Mouse (Mus musculus): ENCODE measurements around the gene Ccdc194. TPM values are rescaled to one million over a fixed set of nuclear protein-coding genes. Genes with fewer than 3 reads are reported as not detected.

Gene Ccdc194
- polyA plus RNA-seq, 1 experiment, result 0.04 TPM

DNA sequence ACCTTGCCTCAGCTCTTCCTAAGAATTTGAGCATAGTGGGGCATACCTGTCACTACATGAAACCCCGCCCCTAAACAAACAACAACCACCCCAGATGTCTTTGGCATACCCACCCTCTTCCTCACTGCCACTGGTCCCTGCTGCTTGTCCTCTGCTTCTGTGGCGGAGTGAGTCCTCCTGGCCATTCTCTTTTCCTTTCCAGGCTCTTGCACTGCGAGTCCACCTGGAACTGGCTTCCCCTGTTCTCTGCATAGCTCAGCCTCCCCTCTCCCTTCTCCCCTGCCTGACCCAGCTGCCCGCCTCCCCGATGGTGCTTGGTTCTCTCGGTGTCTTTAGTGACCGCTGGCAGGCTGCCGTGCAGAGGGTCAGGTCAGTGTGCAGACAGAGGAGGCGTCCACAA, 18.2 kb upstream of the Ccdc194 start:
- Histone ChIP-seq H3K36me3 (ENCODE audit: control insufficient read depth, insufficient read depth) (no peaks in the 10 kb centered on the region), H3K27me3 (ENCODE audit: control insufficient read depth, insufficient read depth, insufficient read length) (no peaks in the 10 kb centered on the region), H3K4me2 (ENCODE audit: low read depth) (peak overlapping the region; percentile 66), H3K79me2 (ENCODE audit: control insufficient read depth, insufficient read depth) (no peaks in the 10 kb centered on the region), H3ac (ENCODE audit: control insufficient read depth, insufficient read length) (peak overlapping the region; percentile 29), H3K4me3 (peak overlapping the region; percentile 43)
- TF ChIP-seq POLR2AphosphoS2 (IDR thresholded peaks at IDR 0.05; ENCODE audit: insufficient read length, low read depth) (no peak), USF1 (IDR thresholded peaks at IDR 0.05; ENCODE audit: low read depth) (no peak), CEBPB (IDR thresholded peaks at IDR 0.05; ENCODE audit: insufficient read depth, poor library complexity, severe bottlenecking) (no peak), TCF3 (IDR thresholded peaks at IDR 0.05; ENCODE audit: insufficient read length, low read depth) (no peak)

DNA sequence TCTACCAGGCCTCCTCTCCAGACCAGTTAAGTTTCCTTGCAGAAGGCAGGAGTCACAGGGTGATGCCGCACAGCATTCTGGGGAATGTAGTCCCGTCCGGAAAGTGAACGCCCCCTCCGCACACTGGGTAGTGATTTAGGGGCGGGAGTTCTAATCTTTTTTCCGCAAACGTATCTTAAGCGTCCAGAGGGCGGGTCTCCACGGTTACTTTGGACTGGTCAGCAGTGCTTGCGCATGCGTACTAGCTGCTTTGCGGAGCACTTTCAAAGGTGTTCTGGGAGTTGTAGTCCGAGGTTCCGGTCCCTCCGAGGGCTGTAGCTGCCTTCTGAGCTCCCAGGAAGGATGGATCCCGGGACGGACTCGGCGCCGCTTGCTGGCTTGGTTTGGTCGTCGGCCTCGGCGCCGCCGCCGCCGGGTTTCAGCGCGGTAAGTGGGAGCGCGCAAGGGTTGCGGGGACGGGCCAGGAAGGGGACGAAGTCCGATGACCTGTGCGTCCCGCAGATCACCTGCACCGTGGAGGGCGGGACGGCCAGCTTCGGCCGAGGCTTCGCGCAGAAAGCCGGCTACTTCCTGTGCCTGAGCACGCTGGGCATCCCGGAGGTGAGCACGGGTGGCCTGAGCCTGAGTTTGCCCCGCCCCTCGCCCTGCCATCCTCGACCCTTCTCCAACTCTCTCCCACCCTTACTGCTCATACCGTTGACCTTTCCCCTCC, 17.3 kb upstream of the Ccdc194 start, which contains the start of gene Mvb12a:
TSS of gene Mvb12a (plus strand) at position 291 of the 712 bp plus-strand sequence.
- Histone ChIP-seq H3K79me2 (ENCODE audit: control insufficient read depth, insufficient read depth) (no peaks in the 10 kb centered on the region), H3K27me3 (ENCODE audit: control insufficient read depth, insufficient read depth, insufficient read length) (no peaks in the 10 kb centered on the region), H3K4me2 (ENCODE audit: low read depth) (peak within 1 kb of the TSS; percentile 66), H3K4me3 (peak within 1 kb of the TSS; percentile 43), H3K36me3 (ENCODE audit: control insufficient read depth, insufficient read depth) (no peaks in the 10 kb centered on the region), H3ac (ENCODE audit: control insufficient read depth, insufficient read length) (peak within 1 kb of the TSS; percentile 29)
- peak; percentile 29 for TF ChIP-seq POLR2A (IDR thresholded peaks at IDR 0.05; ENCODE audit: insufficient read length, low read depth)
- peak; percentile 64 for TF ChIP-seq USF1 (IDR thresholded peaks at IDR 0.05; ENCODE audit: low read depth)
- no peak for TF ChIP-seq E2F4 (IDR thresholded peaks at IDR 0.05; ENCODE audit: insufficient read depth)
- no peak for TF ChIP-seq MAX (IDR thresholded peaks at IDR 0.05; ENCODE audit: low read depth)

DNA sequence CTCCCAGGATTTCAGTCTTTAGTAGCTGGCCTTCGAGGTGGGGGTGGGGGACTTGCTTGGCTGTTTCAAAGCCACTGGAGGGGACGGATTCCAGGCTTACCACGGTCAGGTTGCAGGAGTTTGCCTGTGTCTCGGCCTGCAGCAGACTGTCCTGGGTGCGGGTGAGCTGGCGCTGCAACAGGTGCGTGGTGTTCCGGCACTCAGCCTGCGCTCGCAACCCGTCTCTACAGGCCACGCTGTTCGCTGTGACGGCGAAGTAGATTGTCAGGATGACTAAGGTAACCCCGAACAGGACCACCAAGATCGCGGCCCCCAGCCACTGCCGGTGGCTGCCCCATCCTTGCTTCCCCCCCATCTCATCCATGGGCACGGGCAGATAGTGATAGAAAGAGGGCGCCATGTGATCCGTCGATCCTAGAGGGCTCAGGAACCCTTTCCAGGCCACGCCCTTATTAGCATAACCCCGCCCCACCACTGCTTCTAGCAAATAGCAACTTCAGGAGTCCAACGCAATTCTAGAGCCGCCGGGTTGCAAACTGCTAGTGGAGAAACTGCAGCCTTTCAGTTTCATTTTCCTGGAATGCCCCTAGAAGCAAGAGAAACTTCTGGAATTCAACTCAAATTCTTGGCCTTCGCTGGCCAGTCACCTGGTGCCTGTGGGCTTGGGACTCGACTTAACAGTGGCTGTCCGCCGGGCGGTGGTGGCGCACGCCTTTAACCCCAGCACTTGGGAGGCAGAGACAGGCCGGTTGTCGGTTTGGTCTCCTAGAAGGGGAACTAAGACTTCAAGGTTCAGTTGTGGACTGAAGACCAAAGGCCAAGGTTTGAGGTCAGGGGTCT, 11.7 kb upstream of the Ccdc194 start, which contains the start of gene Bst2:
TSS of gene Bst2 (minus strand) at position 429 of the 840 bp plus-strand sequence.
- H3K27me3 ChIP-seq (ENCODE audit: control insufficient read depth, insufficient read depth, insufficient read length), result no peaks in the 10 kb centered on the region
- H3ac ChIP-seq (ENCODE audit: control insufficient read depth, insufficient read length), result peak within 1 kb of the TSS; percentile 16
- H3K79me2 ChIP-seq (ENCODE audit: control insufficient read depth, insufficient read depth), result no peaks in the 10 kb centered on the region
- TF ChIP-seq CEBPB (IDR thresholded peaks at IDR 0.05; ENCODE audit: insufficient read depth, poor library complexity, severe bottlenecking), result no peak
- no peak for TF ChIP-seq E2F4 (IDR thresholded peaks at IDR 0.05; ENCODE audit: insufficient read depth)
- TF ChIP-seq MYOD1 (IDR thresholded peaks at IDR 0.05; ENCODE audit: control insufficient read depth in 1 of 3, insufficient read length in 2 of 3, low read depth in 2 of 3), result peak in 2 of 3 experiments; percentile 88 to 91
- no peak for TF ChIP-seq REST (IDR thresholded peaks at IDR 0.05; ENCODE audit: insufficient read depth, insufficient read length)
- no peak for TF ChIP-seq TCF12 (IDR thresholded peaks at IDR 0.05; ENCODE audit: insufficient read depth, poor library complexity, severe bottlenecking)
- no peak for TF ChIP-seq SRF (IDR thresholded peaks at IDR 0.05; ENCODE audit: control insufficient read depth, insufficient read length, low read depth)
- peak; percentile 45 for TF ChIP-seq USF1 (IDR thresholded peaks at IDR 0.05; ENCODE audit: low read depth)
- TF ChIP-seq MYOG (IDR thresholded peaks at IDR 0.05; ENCODE audit: control insufficient read depth in 1 of 3, insufficient read depth in 1 of 3, insufficient read length in 2 of 3, low read depth in 2 of 3), result peak in 2 of 3 experiments; percentile 87 to 92
- no peak for TF ChIP-seq TCF3 (IDR thresholded peaks at IDR 0.05; ENCODE audit: insufficient read length, low read depth)
- no peak for TF ChIP-seq MAX (IDR thresholded peaks at IDR 0.05; ENCODE audit: low read depth)
- TF ChIP-seq POLR2AphosphoS2 (IDR thresholded peaks at IDR 0.05; ENCODE audit: insufficient read length, low read depth), result no peak
- no peak for TF ChIP-seq POLR2A (IDR thresholded peaks at IDR 0.05; ENCODE audit: insufficient read length, low read depth)
- H3K4me2 ChIP-seq (ENCODE audit: low read depth), result peak within 1 kb of the TSS; percentile 91
- H3K36me3 ChIP-seq (ENCODE audit: control insufficient read depth, insufficient read depth), result no peaks in the 10 kb centered on the region
- peak within 1 kb of the TSS; percentile 35 for H3K4me3 ChIP-seq

DNA sequence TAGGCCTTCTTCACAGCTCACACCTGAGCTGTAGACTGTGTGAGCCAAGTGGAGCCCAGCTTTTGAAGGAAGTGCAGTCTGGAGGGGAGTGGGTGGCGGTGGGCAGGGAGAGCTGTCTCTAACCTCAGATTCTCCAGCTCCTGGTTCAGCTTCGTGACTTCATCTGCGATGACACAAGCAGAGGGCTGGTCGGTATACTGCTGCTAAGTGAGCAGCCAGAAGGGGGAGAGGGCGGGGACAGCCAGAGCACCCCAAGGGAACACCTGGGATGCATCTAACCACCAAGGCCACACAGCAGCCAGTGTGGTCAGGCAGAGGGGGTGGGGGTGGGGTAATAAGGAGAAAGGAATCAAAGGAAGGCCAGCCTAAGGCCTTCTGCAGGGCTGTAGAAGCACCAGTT, 10.2 kb upstream of the Ccdc194 start:
- TF ChIP-seq CEBPB (IDR thresholded peaks at IDR 0.05; ENCODE audit: insufficient read depth, poor library complexity, severe bottlenecking) (no peak), MYOG (IDR thresholded peaks at IDR 0.05; ENCODE audit: control insufficient read depth in 1 of 3, insufficient read depth in 1 of 3, insufficient read length in 2 of 3, low read depth in 2 of 3) (peak in 1 of 3 experiments; percentile 51), MYOD1 (IDR thresholded peaks at IDR 0.05; ENCODE audit: control insufficient read depth in 1 of 3, insufficient read length in 2 of 3, low read depth in 2 of 3) (peak in 1 of 3 experiments; percentile 30), TCF12 (IDR thresholded peaks at IDR 0.05; ENCODE audit: insufficient read depth, poor library complexity, severe bottlenecking) (no peak), MAX (IDR thresholded peaks at IDR 0.05; ENCODE audit: low read depth) (no peak), POLR2AphosphoS2 (IDR thresholded peaks at IDR 0.05; ENCODE audit: insufficient read length, low read depth) (no peak), TCF3 (IDR thresholded peaks at IDR 0.05; ENCODE audit: insufficient read length, low read depth) (no peak), USF1 (IDR thresholded peaks at IDR 0.05; ENCODE audit: low read depth) (no peak), POLR2A (IDR thresholded peaks at IDR 0.05; ENCODE audit: insufficient read length, low read depth) (no peak)
- H3K79me2 ChIP-seq (ENCODE audit: control insufficient read depth, insufficient read depth), result no peaks in the 10 kb centered on the region
- no peaks in the 10 kb centered on the region for H3K36me3 ChIP-seq (ENCODE audit: control insufficient read depth, insufficient read depth)
- no peak overlapping the region for H3K4me2 ChIP-seq (ENCODE audit: low read depth)
- H3K4me3 ChIP-seq, result no peak overlapping the region
- H3ac ChIP-seq (ENCODE audit: control insufficient read depth, insufficient read length), result no peak overlapping the region
- H3K27me3 ChIP-seq (ENCODE audit: control insufficient read depth, insufficient read depth, insufficient read length), result no peaks in the 10 kb centered on the region
